In the genomic region with DNA sequence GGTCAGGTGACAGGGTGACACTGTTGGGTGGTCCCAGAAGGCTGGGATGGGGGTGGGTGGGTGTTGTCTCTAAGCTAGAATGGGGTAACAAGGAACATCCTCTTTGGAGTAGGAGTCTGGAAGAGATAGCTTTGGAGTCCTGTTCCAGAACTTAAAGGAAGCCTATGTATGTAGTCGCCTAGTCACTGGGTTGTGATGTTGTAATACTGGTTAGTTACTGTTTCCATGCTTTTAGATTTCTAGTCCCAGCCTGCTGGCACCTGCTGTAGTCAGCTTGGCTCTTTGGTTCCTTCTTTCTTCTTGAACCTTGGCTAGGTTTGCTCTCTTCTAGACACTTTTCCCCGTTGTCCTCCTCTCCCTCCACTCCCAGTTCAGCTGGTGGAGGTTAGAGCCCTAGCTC, we compare ENCODE assay signal across 25 mouse cellular contexts. TPM values are rescaled to one million over a fixed set of nuclear protein-coding genes. Genes with fewer than 3 reads are reported as not detected.
DNase-seq lines count a peak whose midpoint lies in the region; ATAC-seq lines count a peak whose summit lies in the region.
"Had no signal": no experiment of that assay in that cellular context is flagged by ENCODE, and none has a peak within 500 bp of the region (broad histone marks: within the 10 kb centered on the region; RNA-seq: fewer than 3 reads in every experiment).

No protein-coding gene starts in this region.

- no peak overlapping the region for H3K4me3 ChIP-seq in hindbrain, embryonic 16.5 days (ENCODE audit: low read length)
- H3K4me3 ChIP-seq: embryonic facial prominence, embryonic 13.5 days; embryonic facial prominence, embryonic 15.5 days; erythroblast, embryonic 14.5 days; forebrain, embryonic 10.5 days; forebrain, embryonic 12.5 days had no signal

- 94% methylated on average over 2 of the region's 2 CpGs for WGBS in hindbrain, embryonic 16.5 days

- H3K27ac ChIP-seq in hindbrain, embryonic 16.5 days (ENCODE audit: low read depth, low read length), result no peak overlapping the region
- H3K27ac ChIP-seq: embryonic facial prominence, embryonic 13.5 days; embryonic facial prominence, embryonic 15.5 days; forebrain, embryonic 12.5 days had no signal

- ATAC-seq in common myeloid progenitor, adult 5-6 weeks (replicated peaks; ENCODE audit: low read depth, poor library complexity, severe bottlenecking), result peak; percentile 42; the same call in 1 of the 2 replicates
- ATAC-seq in megakaryocyte, adult 5-6 weeks (ENCODE audit: poor library complexity, severe bottlenecking), result peak; percentile 63
- no peak for ATAC-seq in hindbrain, embryonic 16.5 days
- ATAC-seq: forebrain, embryonic 14.5 days; forebrain, embryonic 16.5 days had no signal

- H3K36me3 ChIP-seq in hindbrain, embryonic 16.5 days (ENCODE audit: control insufficient read depth, insufficient read depth, low read length), result no peaks in the 10 kb centered on the region
- H3K36me3 ChIP-seq: embryonic facial prominence, embryonic 13.5 days; embryonic facial prominence, embryonic 15.5 days; forebrain, embryonic 10.5 days; forebrain, embryonic 12.5 days had no signal

- H3K27me3 ChIP-seq in hindbrain, embryonic 16.5 days (replicated peaks; ENCODE audit: control insufficient read depth, insufficient read depth, low read length), result no peaks in the 10 kb centered on the region
- H3K27me3 ChIP-seq: embryonic facial prominence, embryonic 13.5 days; embryonic facial prominence, embryonic 15.5 days; forebrain, embryonic 12.5 days had no signal

- H3K4me2 ChIP-seq in hindbrain, embryonic 16.5 days (ENCODE audit: low read length), result no peak overlapping the region
- H3K4me2 ChIP-seq: embryonic facial prominence, embryonic 13.5 days; embryonic facial prominence, embryonic 15.5 days; forebrain, embryonic 12.5 days had no signal

- H3K4me1 ChIP-seq in hindbrain, embryonic 16.5 days (ENCODE audit: control insufficient read depth, insufficient read depth, low read depth, low read length), result no peaks in the 10 kb centered on the region
- H3K4me1 ChIP-seq: embryonic facial prominence, embryonic 15.5 days; forebrain, embryonic 10.5 days; forebrain, embryonic 12.5 days had no signal

- H3K9me3 ChIP-seq in hindbrain, embryonic 16.5 days (ENCODE audit: control insufficient read depth, low read length), result no peaks in the 10 kb centered on the region
- H3K9me3 ChIP-seq: embryonic facial prominence, embryonic 13.5 days; embryonic facial prominence, embryonic 15.5 days; forebrain, embryonic 10.5 days; forebrain, embryonic 12.5 days had no signal

- no peak overlapping the region for H3K9ac ChIP-seq in hindbrain, embryonic 16.5 days (ENCODE audit: low read depth, low read length)
- H3K9ac ChIP-seq: embryonic facial prominence, embryonic 13.5 days; embryonic facial prominence, embryonic 15.5 days; forebrain, embryonic 12.5 days had no signal

- DNase-seq in heart, adult 11 months, result peak; percentile 73
- no peak for DNase-seq in heart, adult 9 months (ENCODE audit: low spot score in 2 of 2)
- DNase-seq in 416B (ENCODE audit: low read depth), result peak; percentile 66
- DNase-seq in adrenal gland, adult (ENCODE audit: inconsistent age in 2 of 2, low spot score in 1 of 2), result no peak
- no peak for DNase-seq in spleen, postnatal 36 days (ENCODE audit: low spot score in 2 of 2)
- DNase-seq: adrenal gland, adult 8-10 months; adrenal gland, postnatal 14 days; adrenal gland, postnatal 36 days; cerebellum, adult 11 months; cerebellum, adult 18-20 months; cerebellum, adult 8-10 months; cerebellum, adult 9-11 months; cerebellum, postnatal 14 days; embryo, embryonic 11 days had no signal

RNA-seq across cellular contexts. Expression of gene Pde8a, which starts 21.7 kb away (rescaled TPM):
- 0.41 and 4.6 TPM in 2 replicates for total RNA-seq in common myeloid progenitor, adult 5-6 weeks (2017)
- 14.4 and 15.9 TPM in 2 replicates for total RNA-seq in megakaryocyte, adult 5-6 weeks (2015)
- 6.4 and 8.4 TPM in 2 replicates for total RNA-seq in megakaryocyte, adult 5-6 weeks (2017)
- 1.2 and 2.0 TPM in 2 replicates for polyA plus RNA-seq in hindbrain, embryonic 16.5 days (2015; fragmentation: Nextera tagmentation; extraction: Ambion mirVana)
- total RNA-seq: MEL had no signal
- polyA plus RNA-seq: erythroblast, embryonic 14.5 days had no signal

Comparison
In these comparisons a context has a peak if more than half of its experiments do, and no peak if none do; other contexts are left out.
1. DNase-seq: peak in heart, adult 11 months (single experiment) and 416B (single experiment); none in heart, adult 9 months (0 of 2), adrenal gland, adult (0 of 2) and spleen, postnatal 36 days (0 of 2).